Mouse (Mus musculus) T-helper 17 cell (primary cell): ENCODE measurements around the gene Eif4a1.

Experiments
- in situ Hi-C, 2 experiments: fragments of 300-600 bp; cut with MboI, MseI; formaldehyde crosslinking; loops; 1 replicate in 1 of 2; 2 replicates in 1 of 2; pipeline ENCODE4 v1.15.1; 2025; ENCODE audit warnings: high pct_unique_total_duplicates in 2 of 2

Gene Eif4a1

GRCm38 (mm10) chr11:69699595-69699994 is 27.4 kb upstream of the Eif4a1 start:
- in situ Hi-C loops = no loop called here

GRCm38 (mm10) chr11:69698574-69698973 is 26.4 kb upstream of the Eif4a1 start:
- in situ Hi-C loops = no loop called here

- in situ Hi-C loops = no loop called here
Observed at GRCm38 (mm10) chr11:69697396-69697795, 25.2 kb upstream of the Eif4a1 start.

GRCm38 (mm10) chr11:69695361-69696181 is 23.3 kb upstream of the Eif4a1 start, which contains the start of the genes Tnfsf12 and Tnfsfm13:
Gene Tnfsf12, minus strand, starts transcription at chr11:69695849.
Gene Tnfsfm13, minus strand, starts transcription at chr11:69696098.
- in situ Hi-C loops = no loop called here

- in situ Hi-C loops = no loop called here
Observed at GRCm38 (mm10) chr11:69695046-69695360, 22.8 kb upstream of the Eif4a1 start.

- in situ Hi-C loops = loop anchor here in 1 of 2 experiments (5.0 kb wide), 1 partner anchor 49 kb away; no protein-coding TSS in a partner anchor
Observed at GRCm38 (mm10) chr11:69693421-69693965, 21.3 kb upstream of the Eif4a1 start.

- in situ Hi-C loops = loop anchor here in 1 of 2 experiments (5.0 kb wide), 1 partner anchor 49 kb away; no protein-coding TSS in a partner anchor
Observed at GRCm38 (mm10) chr11:69692863-69693262, 20.6 kb upstream of the Eif4a1 start.

- in situ Hi-C loops = loop anchor here in 1 of 2 experiments (5.0 kb wide), 1 partner anchor 50 kb away; no protein-coding TSS in a partner anchor
Observed at GRCm38 (mm10) chr11:69692196-69692811, 20.1 kb upstream of the Eif4a1 start.

- in situ Hi-C loops = loop anchor here (5.0 kb wide), 2 partner anchors 52 to 187 kb away; partner anchors contain the start of gene Tmem95 (in 1 of the 2)
Observed at GRCm38 (mm10) chr11:69689891-69690290, 17.7 kb upstream of the Eif4a1 start.

- in situ Hi-C loops = loop anchor here in 1 of 2 experiments (5.0 kb wide), 1 partner anchor 190 kb away; the partner anchor contains the start of gene Tmem95
Observed at GRCm38 (mm10) chr11:69687061-69687460, 14.8 kb upstream of the Eif4a1 start.

- in situ Hi-C loops = loop anchor here in 1 of 2 experiments (5.0 kb wide), 1 partner anchor 191 kb away; the partner anchor contains the start of gene Tmem95
Observed at GRCm38 (mm10) chr11:69686377-69686776, 14.2 kb upstream of the Eif4a1 start.

GRCm38 (mm10) chr11:69685526-69686148 is 13.4 kb upstream of the Eif4a1 start, which contains the start of gene Tnfsf13:
Gene Tnfsf13, minus strand, starts transcription at chr11:69685784.
- in situ Hi-C loops = loop anchor here in 1 of 2 experiments (5.0 kb wide), 1 partner anchor 192 kb away; the partner anchor contains the start of gene Tmem95

- in situ Hi-C loops = loop anchor here in 1 of 2 experiments (5.0 kb wide), 1 partner anchor 192 kb away; the partner anchor contains the start of gene Tmem95
Observed at GRCm38 (mm10) chr11:69684936-69685335, 12.7 kb upstream of the Eif4a1 start.

GRCm38 (mm10) chr11:69684128-69684745 is 12.0 kb upstream of the Eif4a1 start:
- in situ Hi-C loops = no loop called here

GRCm38 (mm10) chr11:69683576-69683975 is 11.4 kb upstream of the Eif4a1 start:
- in situ Hi-C loops = no loop called here

- in situ Hi-C loops = no loop called here
Observed at GRCm38 (mm10) chr11:69682840-69683533, 10.8 kb upstream of the Eif4a1 start.

- in situ Hi-C loops = no loop called here
Observed at GRCm38 (mm10) chr11:69682209-69682839, 10.1 kb upstream of the Eif4a1 start.

GRCm38 (mm10) chr11:69681314-69682208 is 9.3 kb upstream of the Eif4a1 start, which contains the start of gene Senp3:
Gene Senp3, minus strand, starts transcription at chr11:69682084.
- in situ Hi-C loops = no loop called here
